Mouse (Mus musculus) embryonic facial prominence, embryonic 14.5 days (tissue): ENCODE measurements at regions not wholly inside any gene's neighbourhood (a gene's known extent, or its start where the extent isn't known, plus 50 kb on each side); places are given as distances from the start of the nearest gene placed in this dataset.

Experiments used
- ATAC-seq: fragments of 200-750 bp; cut with Nextera tagmentation; 2 replicates; pipeline ENCODE4 v1.8.0; 2017; ENCODE audit warnings: low read depth, moderate number of reproducible peaks, moderate TSS enrichment
- DNase-seq: peaks from one replicate; pipeline ENCODE4 v3.0.0-alpha.2; 2015; ENCODE audit warnings: low spot score
- H3K27ac ChIP-seq: fragments of 300-500 bp; sonication (generic); replicated peaks from 2 replicates; pipeline ENCODE4 v1.5.1; 2014; ENCODE audit warnings: low read depth, mild to moderate bottlenecking, low read length, moderate library complexity
- H3K27me3 ChIP-seq: fragments of 300-500 bp; sonication (generic); replicated peaks from 2 replicates; pipeline ENCODE4 v1.6.1; 2014; ENCODE audit warnings: low read length; ENCODE audit not compliant: control insufficient read depth, insufficient read depth
- H3K36me3 ChIP-seq: fragments of 300-500 bp; sonication (generic); 2 replicates; pipeline ENCODE4 v1.6.1; 2014; ENCODE audit warnings: low read length, mixed read lengths; ENCODE audit not compliant: control insufficient read depth, insufficient read depth
- H3K4me1 ChIP-seq: fragments of 300-500 bp; sonication (generic); 2 replicates; pipeline ENCODE4 v1.6.1; 2014; ENCODE audit warnings: antibody characterized with exemption, low read length; ENCODE audit not compliant: control insufficient read depth, insufficient read depth
- H3K4me2 ChIP-seq: fragments of 300-500 bp; sonication (generic); 2 replicates; pipeline ENCODE4 v1.6.1; 2014; ENCODE audit warnings: low read depth, mild to moderate bottlenecking, low read length, moderate library complexity, mixed read lengths
- H3K4me3 ChIP-seq: fragments of 300-500 bp; sonication (generic); 2 replicates; pipeline ENCODE4 v1.5.1; 2014; ENCODE audit warnings: low read depth, mild to moderate bottlenecking, low read length
- H3K9ac ChIP-seq: fragments of 300-500 bp; sonication (generic); 2 replicates; pipeline ENCODE4 v1.6.1; 2014; ENCODE audit warnings: low read depth, mild to moderate bottlenecking, low read length, moderate library complexity, mixed read lengths
- H3K9me3 ChIP-seq: fragments of 300-500 bp; sonication (generic); 2 replicates; pipeline ENCODE4 v1.6.1; 2016; ENCODE audit warnings: low read length; ENCODE audit not compliant: control insufficient read depth
- WGBS: fragments of 180-500 bp; shearing (Covaris S2); extraction: QIAGEN DNeasy Blood & Tissue Kit; methylation state at CpG from one replicate; pipeline ENCODE4 v1.1.7; 2014; 5-methylcytosine and 5-hydroxymethylcytosine counted together

- DNase-seq (no peak), ATAC-seq (no peak)
- H3K9ac ChIP-seq: no peak overlapping the region
- 72% methylated on average over 1 of the region's 1 CpGs for WGBS
- H3K4me3 ChIP-seq: no peak overlapping the region
- H3K4me1 ChIP-seq: no peaks in the 10 kb centered on the region
- H3K36me3 ChIP-seq: no peaks in the 10 kb centered on the region
- H3K27me3 ChIP-seq: no peaks in the 10 kb centered on the region
- no peak overlapping the region for H3K27ac ChIP-seq
- H3K4me2 ChIP-seq: no peak overlapping the region
- H3K9me3 ChIP-seq: no peaks in the 10 kb centered on the region
Measured at GRCm38 (mm10) chr14:110470714-110471113, 284.2 kb downstream of the Slitrk6 start.

- Histone ChIP-seq H3K27me3 (no peaks in the 10 kb centered on the region), H3K9ac (no peak overlapping the region), H3K4me3 (no peak overlapping the region), H3K4me1 (no peaks in the 10 kb centered on the region), H3K27ac (no peak overlapping the region), H3K36me3 (no peaks in the 10 kb centered on the region), H3K4me2 (no peak overlapping the region), H3K9me3 (no peaks in the 10 kb centered on the region)
- 56% methylated on average over 6 of the region's 6 CpGs for WGBS
- ATAC-seq (peak; percentile 74), DNase-seq (peak; percentile 53)
Measured at GRCm38 (mm10) chr14:110468457-110469311, 286.3 kb downstream of the Slitrk6 start.
